Mouse (Mus musculus): Measurements from ENCODE around the gene Bnip2. TPM values are rescaled to one million over a fixed set of nuclear protein-coding genes. Genes with fewer than 3 reads are reported as not detected.

Bnip2 gene
- polyA plus RNA-seq (2015; fragmentation: Nextera tagmentation; extraction: Ambion mirVana): 120 and 129 TPM in 2 replicates

- Histone ChIP-seq H3K27ac (ENCODE audit: low read length) (peak within 1 kb of the TSS; percentile 98), H3K27me3 (ENCODE audit: control insufficient read depth, insufficient read depth, low read length) (no peaks in the 10 kb centered on the region), H3K36me3 (ENCODE audit: control insufficient read depth, insufficient read depth) (no peaks in the 10 kb centered on the region), H3K4me2 (ENCODE audit: low read depth, low read length) (peak within 1 kb of the TSS; percentile 72), H3K9ac (ENCODE audit: low read length) (peak within 1 kb of the TSS; percentile 99), H3K9me3 (replicated peaks; ENCODE audit: control insufficient read depth, low read length) (no peaks in the 10 kb centered on the region), H3K4me3 (ENCODE audit: low read length) (peak within 1 kb of the TSS; percentile 98), H3K4me1 (ENCODE audit: control insufficient read depth, insufficient read depth, low read length) (peaks cover 40% of the 10 kb centered on the region)
- WGBS: under 1% methylated on average over 76 of the region's 76 CpGs
- ATAC-seq (replicated peaks; ENCODE audit: extremely low read depth, insufficient read depth, low FRiP score): peak; percentile 93
Observed at GRCm38 (mm10) chr9:69989303-69990121, at the start of gene Bnip2. Gene Bnip2, plus strand, starts transcription at chr9:69989466.

- Histone ChIP-seq H3K27ac (ENCODE audit: low read length) (no peak overlapping the region), H3K4me2 (ENCODE audit: low read depth, low read length) (no peak overlapping the region), H3K4me1 (ENCODE audit: control insufficient read depth, insufficient read depth, low read length) (no peaks in the 10 kb centered on the region), H3K27me3 (ENCODE audit: control insufficient read depth, insufficient read depth, low read length) (no peaks in the 10 kb centered on the region; the same call in 1 of the 2 replicates), H3K9me3 (replicated peaks; ENCODE audit: control insufficient read depth, low read length) (no peaks in the 10 kb centered on the region), H3K36me3 (ENCODE audit: control insufficient read depth, insufficient read depth) (no peaks in the 10 kb centered on the region), H3K4me3 (ENCODE audit: low read length) (no peak overlapping the region), H3K9ac (ENCODE audit: low read length) (no peak overlapping the region)
- no peak for ATAC-seq (replicated peaks; ENCODE audit: extremely low read depth, insufficient read depth, low FRiP score)
- WGBS: 82% methylated on average over 7 of the region's 7 CpGs
Observed at GRCm38 (mm10) chr9:69940839-69941490, 48.3 kb upstream of the Bnip2 start.

GRCm38 (mm10) chr9:69941556-69941955 lies 47.7 kb upstream of the Bnip2 start:
- H3K4me3 ChIP-seq (ENCODE audit: low read length): no peak overlapping the region
- H3K4me2 ChIP-seq (ENCODE audit: low read depth, low read length): no peak overlapping the region
- WGBS: 73% methylated on average over 6 of the region's 6 CpGs
- no peaks in the 10 kb centered on the region for H3K9me3 ChIP-seq (replicated peaks; ENCODE audit: control insufficient read depth, low read length)
- no peak overlapping the region for H3K27ac ChIP-seq (ENCODE audit: low read length)
- H3K4me1 ChIP-seq (ENCODE audit: control insufficient read depth, insufficient read depth, low read length): no peaks in the 10 kb centered on the region
- no peak overlapping the region for H3K9ac ChIP-seq (ENCODE audit: low read length)
- ATAC-seq (replicated peaks; ENCODE audit: extremely low read depth, insufficient read depth, low FRiP score): no peak
- H3K27me3 ChIP-seq (ENCODE audit: control insufficient read depth, insufficient read depth, low read length): no peaks in the 10 kb centered on the region; the same call in 1 of the 2 replicates
- H3K36me3 ChIP-seq (ENCODE audit: control insufficient read depth, insufficient read depth): no peaks in the 10 kb centered on the region

GRCm38 (mm10) chr9:69948964-69949363 lies 40.3 kb upstream of the Bnip2 start:
- ATAC-seq (replicated peaks; ENCODE audit: extremely low read depth, insufficient read depth, low FRiP score): no peak
- no peaks in the 10 kb centered on the region for H3K36me3 ChIP-seq (ENCODE audit: control insufficient read depth, insufficient read depth)
- H3K4me2 ChIP-seq (ENCODE audit: low read depth, low read length): no peak overlapping the region
- H3K27me3 ChIP-seq (ENCODE audit: control insufficient read depth, insufficient read depth, low read length): no peaks in the 10 kb centered on the region
- no peaks in the 10 kb centered on the region for H3K4me1 ChIP-seq (ENCODE audit: control insufficient read depth, insufficient read depth, low read length)
- no peak overlapping the region for H3K9ac ChIP-seq (ENCODE audit: low read length)
- H3K9me3 ChIP-seq (replicated peaks; ENCODE audit: control insufficient read depth, low read length): no peaks in the 10 kb centered on the region
- no peak overlapping the region for H3K4me3 ChIP-seq (ENCODE audit: low read length)
- no peak overlapping the region for H3K27ac ChIP-seq (ENCODE audit: low read length)
- WGBS: 7% methylated on average over 2 of the region's 2 CpGs

GRCm38 (mm10) chr9:69949641-69950040 lies 39.6 kb upstream of the Bnip2 start:
- Histone ChIP-seq H3K9me3 (replicated peaks; ENCODE audit: control insufficient read depth, low read length) (no peaks in the 10 kb centered on the region), H3K4me1 (ENCODE audit: control insufficient read depth, insufficient read depth, low read length) (no peaks in the 10 kb centered on the region), H3K4me2 (ENCODE audit: low read depth, low read length) (no peak overlapping the region), H3K9ac (ENCODE audit: low read length) (no peak overlapping the region), H3K27ac (ENCODE audit: low read length) (no peak overlapping the region), H3K27me3 (ENCODE audit: control insufficient read depth, insufficient read depth, low read length) (no peaks in the 10 kb centered on the region), H3K36me3 (ENCODE audit: control insufficient read depth, insufficient read depth) (no peaks in the 10 kb centered on the region), H3K4me3 (ENCODE audit: low read length) (no peak overlapping the region)
- no peak for ATAC-seq (replicated peaks; ENCODE audit: extremely low read depth, insufficient read depth, low FRiP score)
- 75% methylated on average over 4 of the region's 4 CpGs for WGBS

GRCm38 (mm10) chr9:69961007-69961406 lies 28.3 kb upstream of the Bnip2 start:
- Histone ChIP-seq H3K4me3 (ENCODE audit: low read length) (no peak overlapping the region), H3K9ac (ENCODE audit: low read length) (no peak overlapping the region), H3K9me3 (replicated peaks; ENCODE audit: control insufficient read depth, low read length) (peaks cover 3% of the 10 kb centered on the region; the same call in 1 of the 2 replicates), H3K27me3 (ENCODE audit: control insufficient read depth, insufficient read depth, low read length) (no peaks in the 10 kb centered on the region), H3K4me2 (ENCODE audit: low read depth, low read length) (no peak overlapping the region), H3K4me1 (ENCODE audit: control insufficient read depth, insufficient read depth, low read length) (peaks cover 15% of the 10 kb centered on the region), H3K36me3 (ENCODE audit: control insufficient read depth, insufficient read depth) (no peaks in the 10 kb centered on the region), H3K27ac (ENCODE audit: low read length) (no peak overlapping the region)
- no peak for ATAC-seq (replicated peaks; ENCODE audit: extremely low read depth, insufficient read depth, low FRiP score)
- WGBS: 62% methylated on average over 6 of the region's 6 CpGs

- Histone ChIP-seq H3K4me1 (ENCODE audit: control insufficient read depth, insufficient read depth, low read length) (peaks cover 15% of the 10 kb centered on the region), H3K4me3 (ENCODE audit: low read length) (no peak overlapping the region), H3K36me3 (ENCODE audit: control insufficient read depth, insufficient read depth) (no peaks in the 10 kb centered on the region), H3K4me2 (ENCODE audit: low read depth, low read length) (peak overlapping the region; percentile 3; the same call in 1 of the 2 replicates), H3K27ac (ENCODE audit: low read length) (peak overlapping the region; percentile 76), H3K9me3 (replicated peaks; ENCODE audit: control insufficient read depth, low read length) (peaks cover 3% of the 10 kb centered on the region; the same call in 1 of the 2 replicates), H3K27me3 (ENCODE audit: control insufficient read depth, insufficient read depth, low read length) (no peaks in the 10 kb centered on the region), H3K9ac (ENCODE audit: low read length) (peak overlapping the region; percentile 15; the same call in 1 of the 2 replicates)
- 37% methylated on average over 3 of the region's 3 CpGs for WGBS
- peak; percentile 49 for ATAC-seq (replicated peaks; ENCODE audit: extremely low read depth, insufficient read depth, low FRiP score)
Observed at GRCm38 (mm10) chr9:69964370-69964769, 24.9 kb upstream of the Bnip2 start.

- no peak overlapping the region for H3K27ac ChIP-seq (ENCODE audit: low read length)
- WGBS: 70% methylated on average over 1 of the region's 1 CpGs
- H3K4me3 ChIP-seq (ENCODE audit: low read length): no peak overlapping the region
- H3K9me3 ChIP-seq (replicated peaks; ENCODE audit: control insufficient read depth, low read length): no peaks in the 10 kb centered on the region
- no peaks in the 10 kb centered on the region for H3K27me3 ChIP-seq (ENCODE audit: control insufficient read depth, insufficient read depth, low read length)
- no peaks in the 10 kb centered on the region for H3K36me3 ChIP-seq (ENCODE audit: control insufficient read depth, insufficient read depth)
- no peak for ATAC-seq (replicated peaks; ENCODE audit: extremely low read depth, insufficient read depth, low FRiP score)
- no peak overlapping the region for H3K9ac ChIP-seq (ENCODE audit: low read length)
- H3K4me1 ChIP-seq (ENCODE audit: control insufficient read depth, insufficient read depth, low read length): peaks cover 6% of the 10 kb centered on the region
- no peak overlapping the region for H3K4me2 ChIP-seq (ENCODE audit: low read depth, low read length)
Observed at GRCm38 (mm10) chr9:69985526-69985925, 3.7 kb upstream of the Bnip2 start.

GRCm38 (mm10) chr9:69986063-69986462 lies 3.2 kb upstream of the Bnip2 start:
- H3K9me3 ChIP-seq (replicated peaks; ENCODE audit: control insufficient read depth, low read length): no peaks in the 10 kb centered on the region
- H3K36me3 ChIP-seq (ENCODE audit: control insufficient read depth, insufficient read depth): no peaks in the 10 kb centered on the region
- no peaks in the 10 kb centered on the region for H3K27me3 ChIP-seq (ENCODE audit: control insufficient read depth, insufficient read depth, low read length)
- H3K4me1 ChIP-seq (ENCODE audit: control insufficient read depth, insufficient read depth, low read length): peaks cover 12% of the 10 kb centered on the region
- WGBS: 78% methylated on average over 10 of the region's 10 CpGs
- no peak overlapping the region for H3K27ac ChIP-seq (ENCODE audit: low read length)
- no peak overlapping the region for H3K9ac ChIP-seq (ENCODE audit: low read length)
- H3K4me2 ChIP-seq (ENCODE audit: low read depth, low read length): no peak overlapping the region
- no peak for ATAC-seq (replicated peaks; ENCODE audit: extremely low read depth, insufficient read depth, low FRiP score)
- H3K4me3 ChIP-seq (ENCODE audit: low read length): no peak overlapping the region
